Mouse (Mus musculus): ENCODE results near the gene Uqcc2.
A peak's percentile ranks its signal among the peaks of the same experiment; 100 is the strongest.

Gene Uqcc2

GRCm38 (mm10) chr17:27077133-27077532 lies 56.6 kb downstream of the Uqcc2 start:
- DNase-seq (ENCODE audit: low spot score in 2 of 2) = no peak

GRCm38 (mm10) chr17:27074849-27075745 lies 58.6 kb downstream of the Uqcc2 start:
- peak in 1 of 2 experiments; percentile 34 for DNase-seq (ENCODE audit: low spot score in 2 of 2)

GRCm38 (mm10) chr17:27074236-27074635 lies 59.5 kb downstream of the Uqcc2 start:
- peak; percentile 63 to 72 for DNase-seq (ENCODE audit: low spot score in 2 of 2)

- DNase-seq (ENCODE audit: low spot score in 2 of 2) = no peak
Measured at GRCm38 (mm10) chr17:27073778-27074177, 59.9 kb downstream of the Uqcc2 start.

- DNase-seq (ENCODE audit: low spot score in 2 of 2) = no peak
Measured at GRCm38 (mm10) chr17:27073126-27073525, 60.6 kb downstream of the Uqcc2 start.
